23 mouse cellular contexts compared by ENCODE assay signal in the genomic region with DNA sequence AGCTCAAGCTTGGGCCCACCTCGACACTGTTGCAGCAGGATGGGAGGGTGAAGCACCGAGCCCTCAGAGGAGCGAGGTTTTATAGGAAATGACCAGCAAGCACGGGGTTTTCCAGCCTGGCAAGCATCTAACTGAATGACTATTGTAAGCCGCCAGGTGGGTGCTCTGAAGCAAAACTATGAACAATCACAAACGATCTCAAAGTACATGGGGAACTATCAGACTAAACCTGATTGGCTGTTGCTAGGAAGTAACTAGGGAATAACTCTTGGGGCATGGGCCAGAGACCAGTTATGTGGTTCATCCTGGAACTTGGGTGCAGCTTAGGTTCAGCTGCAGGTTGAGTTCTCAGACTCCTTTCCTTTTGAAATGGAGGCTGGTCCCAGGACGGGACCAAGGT. TPM values are rescaled to one million over a fixed set of nuclear protein-coding genes. Genes with fewer than 3 reads are reported as not detected.
DNase-seq lines count a peak whose midpoint lies in the region; ATAC-seq and TF ChIP-seq lines count a peak whose summit lies in the region.
"Had no signal": no experiment of that assay in that cellular context is flagged by ENCODE, and none has a peak within 500 bp of the region (broad histone marks: within the 10 kb centered on the region; RNA-seq: fewer than 3 reads in every experiment).

No protein-coding gene starts in this region.

- no peak overlapping the region for H3K27ac ChIP-seq in kidney, embryonic 14.5 days (ENCODE audit: low read depth, low read length)
- peak overlapping the region; percentile 76 for H3K27ac ChIP-seq in bone marrow, adult 2 months (ENCODE audit: control insufficient read depth, insufficient read depth, low read depth, low read length, poor library complexity)
- H3K27ac ChIP-seq: heart, adult 2 months; heart, embryonic 15.5 days; hindbrain, embryonic 13.5 days; limb, embryonic 10.5 days; neural tube, embryonic 15.5 days had no signal

- DNase-seq in kidney, adult 11 months = no peak
- peak; percentile 93 for DNase-seq in A20 (ENCODE audit: low read depth, low spot score)
- peak; percentile 75 to 76 for DNase-seq in spleen, postnatal 36 days (ENCODE audit: low spot score in 2 of 2)
- no peak for DNase-seq in cerebellum, adult 11-12 months
- no peak for DNase-seq in left cerebral cortex, postnatal 4 days
- DNase-seq: adrenal gland, postnatal 10 days; cerebellum, adult 9-11 months; gastrocnemius, postnatal 25 days; heart, adult 2 months; heart, postnatal 36 days; kidney, adult 18-20 months; thymus, adult 2 months; thymus, postnatal 4 days had no signal

- TF ChIP-seq POLR2A in bone marrow, adult 2 months (IDR thresholded peaks at IDR 0.05; ENCODE audit: borderline replicate concordance, control insufficient read depth, low read depth, low read length) = no peak

- H3K9ac ChIP-seq in kidney, embryonic 14.5 days (ENCODE audit: low read depth, low read length) = no peak overlapping the region
- H3K9ac ChIP-seq: heart, embryonic 15.5 days; hindbrain, embryonic 13.5 days; neural tube, embryonic 15.5 days had no signal

- 63% methylated on average over 7 of the region's 7 CpGs for WGBS in kidney, embryonic 14.5 days
- WGBS in bone marrow, adult 2 months = 63% methylated on average over 7 of the region's 7 CpGs

- H3K36me3 ChIP-seq in kidney, embryonic 14.5 days (ENCODE audit: control insufficient read depth, insufficient read depth, low read length) = no peaks in the 10 kb centered on the region
- H3K36me3 ChIP-seq: G1E; heart, embryonic 15.5 days; hindbrain, embryonic 13.5 days; limb, embryonic 10.5 days; neural tube, embryonic 15.5 days had no signal

- no peaks in the 10 kb centered on the region for H3K27me3 ChIP-seq in kidney, embryonic 14.5 days (ENCODE audit: control insufficient read depth, insufficient read depth, low read length)
- H3K27me3 ChIP-seq: heart, embryonic 15.5 days; hindbrain, embryonic 13.5 days; neural tube, embryonic 15.5 days had no signal

- intact Hi-C loops in left cerebral cortex, postnatal 4 days (cut with DNase I) = no loop called here

- TF ChIP-seq CTCF in bone marrow, adult 2 months (IDR thresholded peaks at IDR 0.05; ENCODE audit: control insufficient read depth, insufficient read depth, low read length) = no peak

- peak; percentile 28; the same call in 1 of the 2 replicates for ATAC-seq in kidney, embryonic 14.5 days (ENCODE audit: low FRiP score, low TSS enrichment)
- ATAC-seq: forebrain, embryonic 16.5 days; lung, postnatal 0 days had no signal

- no peak overlapping the region for H3K4me3 ChIP-seq in kidney, embryonic 14.5 days (ENCODE audit: low read length)
- H3K4me3 ChIP-seq in bone marrow, adult 2 months (replicated peaks; ENCODE audit: control insufficient read depth, low read depth, low read length) = no peak overlapping the region
- H3K4me3 ChIP-seq: heart, adult 2 months; heart, embryonic 15.5 days; hindbrain, embryonic 13.5 days; limb, embryonic 10.5 days; neural tube, embryonic 15.5 days had no signal

- H3K9me3 ChIP-seq in kidney, embryonic 14.5 days (ENCODE audit: control insufficient read depth, low read length) = no peaks in the 10 kb centered on the region
- H3K9me3 ChIP-seq: G1E; heart, embryonic 15.5 days; hindbrain, embryonic 13.5 days; limb, embryonic 10.5 days; neural tube, embryonic 15.5 days had no signal

- no peak overlapping the region for H3K4me2 ChIP-seq in kidney, embryonic 14.5 days (replicated peaks; ENCODE audit: low read depth, low read length)
- H3K4me2 ChIP-seq: heart, embryonic 15.5 days; hindbrain, embryonic 13.5 days; midbrain, embryonic 11.5 days; neural tube, embryonic 15.5 days had no signal

- H3K4me1 ChIP-seq in kidney, embryonic 14.5 days (ENCODE audit: control insufficient read depth, insufficient read depth, low read length) = no peaks in the 10 kb centered on the region
- no peaks in the 10 kb centered on the region; the same call in 1 of the 2 replicates for H3K4me1 ChIP-seq in bone marrow, adult 2 months (ENCODE audit: control insufficient read depth, insufficient read depth, low read length)
- H3K4me1 ChIP-seq: heart, embryonic 15.5 days; hindbrain, embryonic 13.5 days; limb, embryonic 10.5 days; neural tube, embryonic 15.5 days had no signal

RNA-seq across cellular contexts. Expression of a gene that starts 19.9 kb away (rescaled TPM):
- polyA plus RNA-seq in kidney, embryonic 14.5 days (2014; fragmentation: Nextera tagmentation; extraction: Ambion mirVana) = 45.7 and 73.3 TPM in 2 replicates
- polyA plus RNA-seq in bone marrow, adult 2 months (2011; ENCODE audit: insufficient read depth, insufficient read length, low replicate concordance, missing spikeins) = 8.9 and 13.2 TPM in 2 replicates
- 100 to 1,000 TPM; 106 to 123 TPM for total RNA-seq in left cerebral cortex, postnatal 4 days (2021)

RNA-seq across cellular contexts. Expression of a gene that starts 31.0 kb away (rescaled TPM):
- 20.6 and 25.6 TPM in 2 replicates for polyA plus RNA-seq in kidney, embryonic 14.5 days (2014; fragmentation: Nextera tagmentation; extraction: Ambion mirVana)
- 3.1 and 9.4 TPM in 2 replicates for polyA plus RNA-seq in bone marrow, adult 2 months (2011; ENCODE audit: insufficient read depth, insufficient read length, low replicate concordance, missing spikeins)
- total RNA-seq in left cerebral cortex, postnatal 4 days (2021) = 10 to 100 TPM; 22.0 to 22.1 TPM

Comparison
In these comparisons a context has a peak if more than half of its experiments do, and no peak if none do; other contexts are left out.
1. DNase-seq: peak in A20 (single experiment) and spleen, postnatal 36 days (2 of 2); none in kidney, adult 11 months (single experiment), cerebellum, adult 11-12 months (single experiment) and left cerebral cortex, postnatal 4 days (single experiment).